Mouse (Mus musculus): ENCODE measurements at regions not wholly inside any gene's neighbourhood (a gene's known extent, or its start where the extent isn't known, plus 50 kb on each side); places are given as distances from the start of the nearest gene placed in this dataset.
A peak's percentile ranks its signal among the peaks of the same experiment; 100 is the strongest.
"Not testable (repeated sequence)": the region's sequence is repeated elsewhere in the genome, so short reads cannot be mapped to it uniquely, and the experiment has no call there.

- ATAC-seq (ENCODE audit: low TSS enrichment) = no peak
Observed at GRCm38 (mm10) chr6:31011407-31012020, 52.6 kb upstream of the Klf14 start.

GRCm38 (mm10) chr6:31016566-31016965 lies 57.7 kb upstream of the Klf14 start:
- no peak; the same call in 1 of the 2 replicates for ATAC-seq (ENCODE audit: low TSS enrichment)

GRCm38 (mm10) chr6:31021776-31022175 lies 62.9 kb upstream of the Klf14 start:
- ATAC-seq (ENCODE audit: low TSS enrichment) = no peak

- ATAC-seq (ENCODE audit: low TSS enrichment) = peak; percentile 92
Observed at GRCm38 (mm10) chr6:31029777-31030176, 70.9 kb upstream of the Klf14 start.

- no peak for ATAC-seq (ENCODE audit: low TSS enrichment)
Observed at GRCm38 (mm10) chr6:31031022-31031421, 72.1 kb upstream of the Klf14 start.

GRCm38 (mm10) chr6:31032147-31032546 lies 73.3 kb upstream of the Klf14 start:
- no peak for ATAC-seq (ENCODE audit: low TSS enrichment)

- peak; percentile 83 for ATAC-seq (ENCODE audit: low TSS enrichment)
Observed at GRCm38 (mm10) chr6:31032980-31033608, 74.2 kb upstream of the Klf14 start.

- ATAC-seq (ENCODE audit: low TSS enrichment) = no peak
Observed at GRCm38 (mm10) chr6:31034796-31035195, 75.9 kb upstream of the Klf14 start.

- peak; percentile 33 for ATAC-seq (ENCODE audit: low TSS enrichment)
Observed at GRCm38 (mm10) chr6:31037801-31038395, 79.0 kb upstream of the Klf14 start.

- ATAC-seq (ENCODE audit: low TSS enrichment) = not testable (repeated sequence)
Observed at GRCm38 (mm10) chr6:31038445-31038844, 79.6 kb upstream of the Klf14 start.

GRCm38 (mm10) chr6:31039485-31039884 lies 80.6 kb upstream of the Klf14 start:
- ATAC-seq (ENCODE audit: low TSS enrichment) = no peak

GRCm38 (mm10) chr6:31040783-31041182 lies 81.9 kb upstream of the Klf14 start:
- ATAC-seq (ENCODE audit: low TSS enrichment) = no peak

- ATAC-seq (ENCODE audit: low TSS enrichment) = no peak
Observed at GRCm38 (mm10) chr6:31043368-31043767, 84.5 kb upstream of the Klf14 start.

GRCm38 (mm10) chr6:31043919-31044318 lies 85.0 kb upstream of the Klf14 start:
- ATAC-seq (ENCODE audit: low TSS enrichment) = no peak

- no peak for ATAC-seq (ENCODE audit: low TSS enrichment)
Observed at GRCm38 (mm10) chr6:31046197-31046596, 87.3 kb upstream of the Klf14 start.

GRCm38 (mm10) chr6:31048920-31049576 lies 90.2 kb upstream of the Klf14 start:
- peak; percentile 81 for ATAC-seq (ENCODE audit: low TSS enrichment)

GRCm38 (mm10) chr6:31050831-31051230 lies 92.0 kb upstream of the Klf14 start:
- ATAC-seq (ENCODE audit: low TSS enrichment) = no peak

- ATAC-seq (ENCODE audit: low TSS enrichment) = no peak
Observed at GRCm38 (mm10) chr6:31051771-31052170, 92.9 kb upstream of the Klf14 start.

- peak; percentile 6; the same call in 1 of the 2 replicates for ATAC-seq (ENCODE audit: low TSS enrichment)
Observed at GRCm38 (mm10) chr6:31053003-31053402, 94.1 kb upstream of the Klf14 start.

- no peak for ATAC-seq (ENCODE audit: low TSS enrichment)
Observed at GRCm38 (mm10) chr6:31056786-31057566, 98.1 kb upstream of the Klf14 start.

- ATAC-seq (ENCODE audit: low TSS enrichment) = 0 out of 2 replicates have a peak, but pooled peaks have one; percentile 11
Observed at GRCm38 (mm10) chr6:31058299-31058698, 99.4 kb upstream of the Klf14 start.

GRCm38 (mm10) chr6:31058961-31059360 lies 100.1 kb upstream of the Klf14 start:
- ATAC-seq (ENCODE audit: low TSS enrichment) = no peak
